Mouse (Mus musculus): Measurements from ENCODE around the gene Dcps. TPM values are rescaled to one million over a fixed set of nuclear protein-coding genes. Genes with fewer than 3 reads are reported as not detected.

The Dcps gene
- total RNA-seq (2017): 22.2 and 22.9 TPM in 2 replicates

DNA sequence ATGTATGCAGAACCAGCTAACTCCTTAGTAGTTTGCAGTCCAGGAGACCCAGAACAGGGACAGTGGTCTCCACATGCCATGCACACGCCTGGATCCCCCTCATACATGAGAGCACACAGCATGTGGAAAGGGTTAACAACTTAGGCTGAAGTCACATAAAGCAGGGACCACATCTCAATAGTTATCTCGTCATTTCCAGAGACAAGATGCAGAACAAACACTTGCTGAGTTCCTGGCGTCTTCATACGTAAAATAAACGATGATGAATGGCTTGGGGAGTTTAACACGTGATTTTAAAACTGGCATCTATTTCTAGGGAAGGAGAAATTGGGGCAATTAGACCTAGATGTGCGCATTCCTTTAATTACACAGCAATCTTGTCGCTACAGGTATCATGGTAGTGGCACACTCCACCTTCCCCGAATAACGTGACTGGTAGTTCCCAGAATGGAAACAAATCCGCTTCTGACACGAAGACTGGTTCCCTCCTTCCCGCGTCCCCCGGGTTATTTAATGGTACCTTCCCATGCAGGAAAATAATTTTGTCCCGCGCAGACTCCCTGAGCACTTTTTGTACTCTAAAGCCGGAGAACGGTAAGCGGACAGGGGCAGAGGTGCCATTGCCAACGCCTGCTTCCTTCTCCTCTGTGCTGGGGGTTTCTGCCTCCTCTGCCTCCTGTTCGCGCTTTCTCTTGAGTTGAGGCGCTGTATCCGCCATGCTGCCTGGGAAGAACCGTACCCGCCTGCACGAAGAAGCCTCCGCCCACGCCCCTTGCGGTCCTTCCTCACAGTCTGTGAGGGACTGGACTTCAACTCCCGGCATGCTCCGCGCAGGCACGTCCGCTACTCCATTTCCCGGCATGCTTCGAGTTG is at the start of gene Dcps:
Dcps (minus strand) TSS at position 811 of the 873 bp plus-strand sequence.
- ATAC-seq (ENCODE audit: extremely low read depth, insufficient number of reproducible peaks, low FRiP score, poor library complexity, severe bottlenecking): peak; percentile 100

DNA sequence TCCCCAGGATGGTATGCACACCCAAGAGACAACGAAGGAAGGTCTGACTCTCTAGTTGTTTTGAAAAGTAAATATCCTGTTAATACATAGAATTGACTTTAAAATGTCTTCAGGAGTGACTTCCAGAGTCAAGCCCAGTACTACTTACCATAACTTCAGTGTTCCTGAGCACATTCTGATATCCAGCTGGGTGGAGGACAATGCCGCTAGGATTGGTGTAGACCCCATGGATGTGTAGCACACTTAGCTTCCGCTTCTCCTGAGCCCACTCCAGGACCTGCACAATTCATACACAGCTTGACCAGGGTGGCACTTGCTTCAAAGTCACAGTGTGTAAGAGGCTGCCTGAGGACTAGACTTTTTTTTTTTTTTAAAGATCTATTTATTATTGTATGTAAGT is 47.6 kb upstream of the Dcps start:
- ATAC-seq (ENCODE audit: extremely low read depth, insufficient number of reproducible peaks, low FRiP score, poor library complexity, severe bottlenecking): no peak

DNA sequence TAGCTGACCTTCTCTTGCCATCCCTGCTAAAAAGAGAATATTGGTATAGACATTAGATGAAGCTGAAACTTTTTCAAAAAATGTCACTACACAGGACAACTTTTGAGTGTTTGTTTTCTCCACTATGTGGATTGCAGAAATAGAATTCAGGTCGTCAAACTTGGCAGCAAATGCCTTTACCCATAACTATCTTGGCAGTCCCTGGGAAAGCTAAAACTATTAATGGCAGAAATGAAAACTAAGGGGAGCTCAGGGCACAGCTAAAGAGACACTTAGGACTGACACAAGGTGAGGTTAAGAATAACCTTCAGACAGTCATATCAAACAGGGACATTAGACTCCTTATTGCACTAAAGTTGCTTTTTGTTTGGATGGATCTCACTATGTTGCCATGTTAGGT is 42.1 kb upstream of the Dcps start:
- no peak for ATAC-seq (ENCODE audit: extremely low read depth, insufficient number of reproducible peaks, low FRiP score, poor library complexity, severe bottlenecking)

DNA sequence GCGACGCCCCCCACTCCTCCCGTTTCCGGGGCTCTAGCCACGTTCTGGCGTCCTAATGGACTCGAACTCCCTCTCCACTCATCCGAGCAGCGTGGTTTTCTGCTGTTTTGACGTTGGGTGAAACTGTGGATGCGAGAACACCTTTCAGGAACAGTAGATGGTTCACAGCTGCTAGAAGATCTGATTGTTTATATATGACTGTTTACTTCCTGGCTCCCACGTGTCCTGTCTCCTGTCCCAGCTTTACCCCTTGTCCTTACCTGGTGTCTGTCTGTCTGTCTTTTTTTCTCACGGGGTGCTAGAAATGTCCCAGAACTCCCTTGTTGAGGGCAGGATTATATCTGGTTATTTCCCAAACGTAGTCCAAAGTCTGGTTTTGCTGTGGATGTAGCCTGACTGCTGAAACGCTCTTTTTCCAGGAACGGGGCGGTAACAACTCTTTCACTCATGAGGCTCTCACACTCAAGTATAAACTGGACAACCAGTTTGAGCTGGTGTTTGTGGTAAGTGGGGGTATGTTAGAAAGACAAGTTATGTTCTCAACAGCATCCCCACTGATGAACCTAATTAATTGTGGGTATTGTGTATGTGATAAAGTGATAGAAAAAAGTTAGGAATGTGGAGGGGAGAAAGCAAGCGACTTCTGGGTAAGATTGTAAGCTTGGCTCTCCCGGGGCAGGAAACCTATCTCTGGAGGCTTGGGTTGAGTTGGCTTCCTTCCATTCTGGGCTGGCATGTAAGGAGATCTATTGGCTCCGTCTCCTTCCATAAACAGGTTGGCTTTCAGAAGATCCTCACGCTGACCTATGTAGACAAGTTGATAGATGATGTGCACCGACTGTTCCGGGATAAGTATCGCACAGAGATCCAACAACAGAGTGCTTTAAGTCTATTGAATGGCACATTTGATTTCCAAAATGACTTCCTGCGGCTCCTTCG is 36.0 kb upstream of the Dcps start:
- ATAC-seq (ENCODE audit: extremely low read depth, insufficient number of reproducible peaks, low FRiP score, poor library complexity, severe bottlenecking): no peak

DNA sequence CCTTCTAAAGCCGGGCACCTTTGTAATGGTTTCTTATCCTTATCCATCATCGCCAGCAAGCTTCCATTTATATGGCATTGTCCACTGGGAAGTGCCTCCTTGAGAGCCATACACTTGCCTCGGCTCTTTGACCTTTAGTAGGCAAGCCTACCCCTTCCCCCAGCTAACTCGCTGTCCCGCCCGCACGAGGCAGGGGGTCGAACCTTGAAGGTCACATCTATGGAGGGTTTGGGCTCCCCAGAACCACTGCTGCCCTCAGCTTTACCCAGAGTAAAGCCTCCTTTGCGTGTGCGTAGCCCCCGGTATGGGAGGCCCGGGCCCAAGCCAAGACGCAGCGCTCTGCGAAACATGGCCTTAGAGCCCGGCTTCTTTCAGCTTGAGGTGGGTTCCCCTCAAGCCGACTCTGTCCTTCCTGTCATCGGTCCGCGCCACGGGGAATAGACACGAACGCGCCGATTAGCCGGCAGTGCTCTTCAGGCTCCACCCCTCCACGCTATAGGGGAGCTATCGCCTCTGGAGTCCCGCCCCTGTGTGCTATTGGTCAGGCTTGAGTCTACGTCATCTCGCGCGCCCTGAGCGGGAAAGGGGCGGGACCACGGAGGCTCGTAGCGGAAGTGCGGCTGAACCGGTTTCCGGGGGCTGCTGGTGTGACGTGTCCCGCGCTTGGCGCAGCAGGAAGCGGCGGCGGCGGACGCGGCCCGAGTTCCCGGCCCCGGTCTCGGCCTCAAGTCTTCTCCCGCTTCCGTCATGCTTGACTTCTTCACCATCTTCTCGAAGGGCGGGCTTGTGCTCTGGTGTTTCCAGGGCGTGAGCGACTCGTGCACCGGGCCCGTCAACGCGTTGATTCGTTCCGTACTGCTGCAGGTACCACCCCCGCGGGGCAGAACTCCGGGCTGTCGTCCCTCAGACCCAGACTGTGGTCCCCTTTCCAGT is 34.9 kb upstream of the Dcps start, which contains the start of gene Foxred1:
Foxred1 (minus strand) TSS at position 514 of the 933 bp plus-strand sequence.
- peak; percentile 96 for ATAC-seq (ENCODE audit: extremely low read depth, insufficient number of reproducible peaks, low FRiP score, poor library complexity, severe bottlenecking)

DNA sequence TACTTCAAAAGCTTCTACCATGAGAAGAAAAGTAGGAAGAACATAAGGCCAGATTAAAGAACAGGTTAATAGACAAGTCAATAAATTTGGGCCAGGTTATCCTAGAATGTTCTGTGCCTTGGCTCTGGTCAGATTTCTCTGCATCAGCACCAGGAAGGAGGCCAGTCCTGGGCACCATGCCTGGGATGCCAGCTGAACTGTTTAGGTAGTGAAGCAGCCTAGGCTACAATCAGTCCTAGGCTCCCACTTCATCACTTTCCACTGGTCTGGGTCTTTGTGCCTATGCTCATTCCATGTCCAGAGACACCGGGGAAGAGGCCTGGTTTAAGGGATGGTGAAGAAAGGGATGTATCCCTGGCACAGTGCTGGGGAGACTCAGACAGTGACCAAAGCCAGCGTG is 28.6 kb upstream of the Dcps start:
- no peak for ATAC-seq (ENCODE audit: extremely low read depth, insufficient number of reproducible peaks, low FRiP score, poor library complexity, severe bottlenecking)

DNA sequence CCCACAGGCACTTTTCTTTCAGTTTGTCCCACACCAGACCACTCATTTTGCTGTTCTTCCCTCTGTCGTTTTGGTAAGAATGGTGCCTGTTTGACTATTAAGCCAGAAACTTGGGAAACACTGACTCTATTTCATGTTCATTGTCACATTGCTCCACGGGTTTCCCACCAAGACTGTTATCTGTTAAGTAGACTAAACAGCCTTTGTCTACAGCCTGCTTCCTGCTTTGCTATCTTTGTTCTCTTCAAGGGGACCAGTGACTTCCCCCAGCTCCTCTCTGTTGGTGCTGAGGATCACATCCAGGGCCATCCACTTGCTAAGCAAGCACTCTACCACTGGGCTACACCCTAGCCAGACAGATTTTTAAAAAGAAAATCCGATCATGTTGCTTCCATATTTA is 27.7 kb upstream of the Dcps start:
- no peak for ATAC-seq (ENCODE audit: extremely low read depth, insufficient number of reproducible peaks, low FRiP score, poor library complexity, severe bottlenecking)

DNA sequence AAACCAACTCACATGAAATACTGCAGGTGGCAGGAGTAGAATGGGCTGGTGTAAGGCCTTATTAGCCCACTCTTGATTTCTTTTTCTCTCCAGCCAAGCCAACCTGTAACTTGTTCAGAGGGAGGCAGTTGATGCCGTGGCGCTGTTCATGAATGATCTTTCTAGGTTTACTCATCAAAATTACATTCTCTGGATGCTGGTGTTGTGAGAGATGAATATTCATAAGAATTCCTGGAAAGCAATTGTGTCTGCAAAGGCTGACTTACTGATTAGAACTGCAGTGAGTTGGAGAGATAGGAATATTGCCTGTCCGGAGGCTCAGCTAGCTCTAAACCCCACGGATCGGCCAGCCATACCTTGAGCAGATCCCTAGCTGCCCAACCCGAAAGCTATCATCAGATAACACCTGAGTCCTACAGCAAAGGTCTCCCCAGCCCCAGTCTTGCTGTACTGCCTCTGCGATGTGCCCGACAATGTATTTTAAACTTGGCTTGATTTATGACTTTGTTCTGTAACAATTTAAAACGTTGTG is 24.7 kb upstream of the Dcps start:
- ATAC-seq (ENCODE audit: extremely low read depth, insufficient number of reproducible peaks, low FRiP score, poor library complexity, severe bottlenecking): no peak

DNA sequence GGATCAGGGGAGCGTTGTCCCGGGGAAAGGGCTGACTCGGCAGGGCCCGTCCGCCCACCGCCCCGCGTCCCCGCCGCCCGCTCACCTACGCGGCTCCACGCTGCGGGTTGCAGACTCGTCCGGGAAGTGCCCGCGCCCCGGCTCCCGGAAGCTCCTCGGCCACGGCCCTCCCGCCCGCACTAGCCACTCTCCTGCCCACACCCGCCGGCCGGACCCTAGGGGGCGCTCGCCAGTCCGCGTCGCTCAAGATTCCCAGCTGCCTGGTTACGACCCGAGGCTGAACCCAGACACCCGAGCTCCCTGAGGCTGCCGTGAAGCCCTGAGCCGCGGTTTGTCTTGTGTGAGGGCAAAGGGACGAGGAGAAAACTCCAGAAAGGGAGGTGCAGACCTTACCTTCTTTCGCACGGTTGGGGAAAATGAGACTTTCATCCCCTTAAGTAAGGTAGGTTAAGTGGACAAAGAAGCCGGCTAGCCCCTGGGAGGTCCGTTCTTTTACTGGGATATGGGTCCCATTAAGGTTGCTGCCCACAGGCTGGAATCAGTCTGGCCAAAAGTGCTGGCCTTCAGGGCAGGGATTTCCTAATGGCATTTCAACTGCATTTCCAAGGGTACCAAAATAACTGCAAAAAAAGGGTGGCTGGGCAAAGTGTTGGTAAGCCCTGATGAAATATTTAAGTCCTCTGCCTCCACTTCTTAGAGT is 24.1 kb upstream of the Dcps start, which contains the start of the genes Srpr and Tirap:
Srpr (plus strand) TSS at position 404 of the 700 bp plus-strand sequence.
Tirap (minus strand) TSS at position 520 of the 700 bp plus-strand sequence.
- peak; percentile 92 for ATAC-seq (ENCODE audit: extremely low read depth, insufficient number of reproducible peaks, low FRiP score, poor library complexity, severe bottlenecking)

DNA sequence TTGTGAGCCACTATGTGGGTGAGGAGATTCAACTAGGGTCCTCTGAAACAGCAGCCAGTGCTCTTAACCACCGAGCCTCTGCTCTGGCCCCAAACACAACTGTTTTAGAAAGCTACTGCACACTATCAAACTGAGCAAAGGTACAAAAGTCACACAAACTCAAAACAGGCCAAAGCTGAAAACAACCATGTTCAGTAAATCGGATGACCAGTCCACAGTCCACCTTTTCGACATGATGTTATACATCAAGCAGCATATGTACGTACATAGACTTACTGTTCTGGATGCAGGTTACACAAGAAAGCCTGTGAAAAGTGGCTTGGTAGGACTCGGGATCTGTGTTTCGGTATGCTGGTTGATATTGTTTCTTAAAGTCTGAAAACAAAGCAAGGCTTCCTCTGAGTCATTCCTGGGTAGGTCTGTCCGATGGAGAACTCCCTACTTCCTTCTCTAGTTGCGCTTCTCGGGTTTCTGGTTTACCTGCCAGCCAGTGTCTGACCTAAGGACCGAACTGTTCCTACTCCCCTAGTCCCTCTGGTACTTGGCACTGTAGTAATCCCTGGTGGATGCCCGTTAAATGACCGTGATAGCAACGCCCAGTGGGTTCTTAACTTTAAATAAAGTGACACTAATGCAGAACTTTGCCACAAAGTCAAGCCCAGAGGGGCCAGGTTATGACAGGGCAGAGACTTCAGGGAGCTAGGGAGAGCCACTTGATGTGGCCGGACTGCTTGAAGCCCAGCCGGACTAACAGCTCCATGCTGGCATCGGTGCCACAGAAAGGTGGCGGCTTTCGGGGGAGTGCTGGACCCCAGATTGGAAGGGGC is 23.3 kb upstream of the Dcps start:
- peak; percentile 28; the same call in 1 of the 2 replicates for ATAC-seq (ENCODE audit: extremely low read depth, insufficient number of reproducible peaks, low FRiP score, poor library complexity, severe bottlenecking)

DNA sequence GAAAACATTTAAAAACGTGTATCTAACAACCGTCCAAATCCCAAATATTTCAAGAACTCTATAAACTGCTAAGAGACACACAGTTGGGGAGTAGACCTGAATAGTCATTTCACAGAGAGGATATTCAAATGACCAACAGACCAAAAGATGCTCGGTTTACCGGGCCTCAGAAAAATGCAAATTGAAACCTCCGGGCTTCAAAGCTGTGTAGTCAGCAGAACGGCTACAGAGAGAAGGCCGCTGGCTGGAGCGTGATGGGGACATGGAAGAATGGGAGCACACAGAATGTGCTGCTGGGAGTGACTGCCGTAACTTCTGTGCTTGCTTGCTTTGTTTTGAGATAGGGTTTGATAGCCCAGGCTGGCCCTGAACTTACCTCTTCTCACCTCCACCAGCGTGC is 22.5 kb upstream of the Dcps start:
- no peak for ATAC-seq (ENCODE audit: extremely low read depth, insufficient number of reproducible peaks, low FRiP score, poor library complexity, severe bottlenecking)

DNA sequence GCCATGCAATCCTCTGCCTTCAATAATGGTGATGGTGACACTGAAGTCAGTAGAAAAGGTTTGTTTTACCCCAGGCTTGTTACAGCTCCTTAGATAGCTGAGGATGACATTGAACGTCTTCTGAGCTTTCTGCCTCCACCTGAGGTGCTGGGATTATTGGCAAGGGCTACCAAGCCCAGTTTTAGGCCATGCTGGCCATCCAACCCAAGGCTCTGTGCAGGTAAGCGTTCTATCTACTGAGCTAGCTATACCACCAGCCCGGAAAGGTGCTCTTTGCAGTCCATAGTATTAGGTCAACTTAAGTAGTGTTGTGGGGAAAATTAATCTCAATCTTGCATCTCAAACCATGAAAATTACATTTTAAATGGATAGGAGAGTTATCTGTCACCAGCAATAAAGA is 21.8 kb upstream of the Dcps start:
- ATAC-seq (ENCODE audit: extremely low read depth, insufficient number of reproducible peaks, low FRiP score, poor library complexity, severe bottlenecking): no peak

DNA sequence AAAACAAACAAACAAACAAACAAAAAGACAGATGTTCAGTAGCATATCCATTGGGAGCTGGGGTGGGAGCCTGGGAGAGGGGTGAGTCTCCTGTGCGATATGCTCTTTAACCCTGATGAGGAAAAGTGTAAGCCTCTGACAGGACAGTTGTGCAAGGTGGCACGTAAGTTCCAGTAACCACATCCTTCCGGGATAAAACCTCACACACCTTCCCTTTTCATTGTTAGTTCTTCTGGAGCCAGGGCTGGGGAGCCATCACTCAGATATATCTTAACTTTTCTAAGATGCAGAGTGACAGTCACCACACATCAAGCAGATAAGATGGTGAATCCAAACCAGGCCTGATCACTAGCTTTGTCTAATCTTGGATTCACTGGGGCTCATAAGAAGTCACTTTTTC is 18.2 kb upstream of the Dcps start:
- ATAC-seq (ENCODE audit: extremely low read depth, insufficient number of reproducible peaks, low FRiP score, poor library complexity, severe bottlenecking): peak; percentile 44

DNA sequence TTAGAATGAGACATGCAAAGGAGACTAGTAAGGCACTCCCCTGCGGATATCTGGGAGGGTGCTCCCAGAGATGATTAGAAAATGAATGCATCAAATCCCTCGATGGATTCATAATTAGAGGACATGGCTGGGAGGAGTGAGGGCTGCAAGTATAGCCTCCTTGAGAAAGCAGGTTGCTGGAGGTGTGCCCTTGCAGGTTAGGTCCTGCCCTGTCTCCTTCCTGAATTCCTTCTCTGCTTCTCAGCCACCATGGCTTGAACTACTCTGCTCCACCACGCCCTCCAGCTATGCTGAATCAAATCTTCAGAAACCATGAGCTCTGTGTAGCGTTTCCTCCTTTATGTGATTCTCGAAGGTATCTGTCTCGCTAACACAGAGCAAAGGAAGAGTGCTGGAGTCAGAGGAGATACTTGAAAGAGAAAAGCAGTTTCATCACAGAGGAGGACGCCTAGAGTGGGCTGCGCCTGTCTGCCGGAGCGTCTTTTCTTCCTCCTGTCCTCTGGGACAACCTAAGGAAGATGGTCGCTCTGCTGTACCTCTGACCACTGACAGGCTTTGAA is 17.2 kb upstream of the Dcps start:
- no peak for ATAC-seq (ENCODE audit: extremely low read depth, insufficient number of reproducible peaks, low FRiP score, poor library complexity, severe bottlenecking)

DNA sequence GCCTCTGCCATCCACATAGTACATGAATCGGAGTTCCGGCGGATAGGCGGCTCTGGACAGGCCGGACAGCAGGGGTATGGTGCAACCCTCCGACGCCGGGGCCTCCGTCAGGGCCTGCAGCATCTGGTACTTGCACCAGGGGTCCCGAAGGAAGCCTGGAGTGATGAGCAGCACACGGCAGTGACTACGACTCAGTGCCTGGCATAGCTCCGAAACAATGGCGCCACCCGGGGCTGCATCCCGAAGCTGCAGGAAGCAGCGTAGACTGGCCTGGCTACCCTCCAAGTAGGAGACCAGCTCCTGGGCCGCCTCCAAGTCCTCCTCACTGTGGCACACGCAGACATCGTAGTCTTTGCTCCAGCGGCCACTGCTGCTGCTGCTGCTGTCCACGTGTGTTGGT is 12.8 kb upstream of the Dcps start:
- ATAC-seq (ENCODE audit: extremely low read depth, insufficient number of reproducible peaks, low FRiP score, poor library complexity, severe bottlenecking): no peak

DNA sequence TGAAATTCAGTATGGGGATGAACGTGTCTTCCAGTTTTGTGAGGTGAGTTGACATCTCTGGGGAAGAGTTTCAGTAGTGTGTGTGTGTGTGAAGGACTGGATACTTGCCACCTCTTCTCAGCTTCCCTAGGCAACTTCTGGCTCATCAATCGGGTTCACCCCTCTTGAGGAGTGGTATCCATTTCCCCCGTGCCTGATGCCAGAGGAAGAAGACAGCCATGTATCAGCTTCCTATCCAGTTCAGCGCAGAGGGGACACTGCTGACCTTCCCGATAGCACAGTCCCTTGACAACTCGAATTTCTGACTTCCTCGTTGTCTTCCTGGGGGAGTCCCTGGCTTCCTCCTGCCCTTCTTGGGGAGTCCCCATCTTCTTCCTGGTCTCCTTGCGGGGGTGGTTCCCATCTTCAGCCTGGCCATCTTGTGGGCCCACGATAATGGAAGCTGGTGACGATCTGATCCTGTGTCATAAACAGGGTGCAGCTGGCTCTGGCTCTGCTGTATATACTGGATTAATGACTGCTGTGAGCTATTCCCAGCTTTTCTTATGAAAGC is 11.6 kb upstream of the Dcps start:
- ATAC-seq (ENCODE audit: extremely low read depth, insufficient number of reproducible peaks, low FRiP score, poor library complexity, severe bottlenecking): no peak

Data from neutrophil, adult 5-6 weeks (primary cell).